Mouse (Mus musculus) testis, adult 2 months (tissue): ENCODE results near the gene Mast4.

Experiments
- CTCF ChIP-seq: fragments of 200-500 bp; IDR thresholded peaks from 2 replicates; pipeline ENCODE4 v1.5.1; 2012; ENCODE audit warnings: low read depth, mild to moderate bottlenecking, inconsistent platforms, low read length, moderate library complexity; ENCODE audit not compliant: control insufficient read depth, insufficient read depth, insufficient replicate concordance
- POLR2A ChIP-seq: fragments of 200-500 bp; IDR thresholded peaks from 2 replicates; pipeline ENCODE4 v1.6.1; 2012; ENCODE audit warnings: low read depth, mild to moderate bottlenecking, inconsistent platforms, low read length, moderate library complexity; ENCODE audit not compliant: control insufficient read depth

DNA sequence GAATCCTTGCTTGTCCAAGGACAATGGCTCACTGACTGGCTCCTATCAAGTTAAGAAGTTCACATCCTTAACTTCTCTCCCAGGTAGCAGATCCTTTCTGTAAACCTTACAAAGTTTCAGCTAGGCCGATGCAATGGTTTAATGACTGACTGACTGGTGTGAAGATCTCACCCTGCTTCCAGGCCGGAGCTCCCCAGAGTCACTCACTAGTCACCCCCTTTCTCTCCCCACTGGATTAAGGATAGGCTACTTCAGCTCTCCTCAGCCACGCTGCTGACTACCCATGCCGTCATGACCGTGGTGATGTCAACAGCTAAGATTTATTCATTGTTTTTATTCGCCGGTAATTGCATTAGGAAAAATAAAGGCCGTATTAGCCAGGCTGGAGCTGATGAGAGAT, 433.8 kb downstream of the Mast4 start:
- TF ChIP-seq POLR2A: no peak
- TF ChIP-seq CTCF: no peak
